Mouse (Mus musculus): Measurements from ENCODE around the gene Rps3. TPM values are rescaled to one million over a fixed set of nuclear protein-coding genes. Genes with fewer than 3 reads are reported as not detected.
A peak's percentile ranks its signal among the peaks of the same experiment; 100 is the strongest.
"Not testable (repeated sequence)": the region's sequence is repeated elsewhere in the genome, so short reads cannot be mapped to it uniquely, and the experiment has no call there.

The Rps3 gene
- 100 to 1,000 TPM; 305 to 381 (median 333) TPM for total RNA-seq (2022)

DNA sequence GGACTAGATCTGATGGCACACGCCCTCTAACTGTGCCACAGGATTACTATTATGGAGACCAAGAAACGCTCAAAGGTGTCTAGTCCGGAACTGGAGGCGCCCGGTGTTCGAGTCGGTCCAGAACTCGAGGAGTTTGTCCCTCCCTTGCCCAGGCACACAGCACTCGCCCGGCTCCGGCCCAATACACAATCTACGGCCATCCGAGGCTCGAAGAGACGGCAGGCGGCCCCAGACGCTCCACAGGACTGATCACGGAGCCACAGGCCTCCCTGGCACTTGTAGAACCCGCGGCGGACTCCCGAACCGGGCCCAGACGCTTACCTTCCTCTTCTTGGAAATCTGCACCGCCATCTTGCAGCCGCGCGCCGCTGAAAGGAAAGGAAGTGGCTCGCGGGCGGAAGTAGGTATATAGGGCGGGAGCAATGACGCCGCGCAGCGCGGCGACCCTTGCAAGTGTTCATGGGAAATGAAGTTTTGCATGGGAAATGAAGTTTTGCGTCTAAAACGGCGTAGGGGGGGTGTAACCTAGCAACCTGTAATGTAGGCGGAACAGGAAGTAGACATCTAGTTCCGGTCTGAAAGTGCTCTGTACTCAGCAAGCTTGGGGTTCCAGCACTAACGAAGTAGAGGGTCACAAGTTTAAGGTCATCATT, at the start of gene Rps3:
Gene Rps3 (minus strand): TSS at position 468 of the 653 bp plus-strand sequence.
- peak; percentile 96 for DNase-seq (ENCODE audit: low spot score)

DNA sequence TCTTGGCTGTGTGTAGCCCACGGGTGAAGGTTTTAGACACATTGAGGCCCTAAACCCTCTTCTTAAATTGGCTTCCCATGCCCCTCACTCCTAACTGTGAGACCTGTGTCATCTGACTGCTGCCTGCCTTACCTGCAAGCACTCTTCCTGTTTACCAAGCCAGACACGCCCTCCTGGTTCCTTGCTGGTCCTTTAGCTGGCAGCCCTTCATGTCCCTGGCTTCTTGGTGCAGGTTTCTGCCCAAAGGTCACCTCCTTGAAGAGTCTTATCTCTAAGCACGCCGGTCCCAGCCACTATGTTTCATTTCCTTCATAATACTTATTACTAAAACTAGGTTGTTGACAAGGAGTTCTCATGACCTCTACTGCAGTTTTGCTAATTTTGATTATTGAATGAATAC, 49.0 kb upstream of the Rps3 start:
- DNase-seq (ENCODE audit: low spot score), result no peak

DNA sequence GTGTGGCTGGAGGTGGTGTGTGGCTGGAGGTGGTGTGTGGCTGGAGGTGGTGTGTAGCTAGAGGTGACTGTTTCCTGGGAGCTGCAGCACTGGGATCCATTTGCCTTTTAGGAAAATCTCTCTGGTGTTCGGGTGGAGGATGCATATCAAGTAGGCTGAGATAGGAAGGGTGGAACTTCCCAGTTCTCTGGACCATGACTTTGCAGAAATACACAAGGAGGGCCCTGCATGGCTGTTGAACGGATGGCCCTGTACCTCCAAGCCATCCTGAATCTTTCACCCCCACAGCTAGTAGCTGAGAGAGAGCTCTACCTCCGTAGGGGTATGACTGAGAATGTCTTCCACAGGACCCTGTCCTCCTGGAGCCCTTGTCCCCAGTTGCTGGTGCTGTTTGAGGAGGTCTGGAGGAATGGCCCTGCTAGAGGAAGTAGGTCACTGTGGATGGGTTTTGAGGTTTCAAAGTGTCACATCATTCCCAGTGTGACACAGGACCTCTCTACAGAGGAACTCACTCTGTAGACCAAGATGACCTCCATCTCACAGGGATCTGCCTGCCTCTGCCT, 48.0 kb upstream of the Rps3 start:
- no peak for DNase-seq (ENCODE audit: low spot score)

DNA sequence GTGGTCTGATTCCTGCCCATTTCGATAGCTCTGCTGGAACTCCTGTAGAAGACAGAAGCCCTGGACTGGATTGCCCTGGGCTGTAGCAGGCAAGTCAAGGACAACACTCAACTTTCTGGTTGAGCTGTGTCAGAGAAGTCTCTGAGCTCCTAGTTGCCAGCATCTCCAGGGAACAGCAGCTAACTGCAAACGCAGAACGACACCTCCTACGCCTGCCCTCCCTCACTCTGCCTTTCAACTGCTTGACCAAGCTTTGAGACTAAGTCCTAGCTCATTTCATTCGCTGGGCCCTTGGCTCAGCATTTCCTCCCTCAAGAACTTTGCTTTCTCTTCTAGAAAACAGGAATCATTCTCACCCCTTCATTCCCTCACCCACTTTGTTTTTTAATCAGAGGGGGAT, 45.9 kb upstream of the Rps3 start:
- DNase-seq (ENCODE audit: low spot score), result no peak

DNA sequence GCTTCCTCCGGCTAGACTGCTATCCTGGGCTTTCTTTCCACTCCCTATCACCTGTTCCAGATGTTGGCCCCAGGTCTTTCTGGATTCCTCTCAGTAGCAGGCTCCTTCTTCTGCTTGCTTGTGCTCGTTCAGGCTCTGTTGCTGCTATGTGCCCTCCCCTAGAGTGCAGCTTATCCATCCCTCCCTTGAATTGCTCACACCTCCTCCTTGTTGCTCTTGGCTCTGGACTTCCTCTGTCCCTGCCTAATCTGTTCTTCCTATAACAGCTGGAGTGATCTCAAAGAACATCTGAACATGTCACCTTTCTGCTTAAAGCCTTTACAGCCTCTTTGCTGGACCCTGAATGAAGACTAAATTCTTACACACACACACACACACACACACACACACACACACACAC, 45.0 kb upstream of the Rps3 start:
- DNase-seq (ENCODE audit: low spot score), result no peak

DNA sequence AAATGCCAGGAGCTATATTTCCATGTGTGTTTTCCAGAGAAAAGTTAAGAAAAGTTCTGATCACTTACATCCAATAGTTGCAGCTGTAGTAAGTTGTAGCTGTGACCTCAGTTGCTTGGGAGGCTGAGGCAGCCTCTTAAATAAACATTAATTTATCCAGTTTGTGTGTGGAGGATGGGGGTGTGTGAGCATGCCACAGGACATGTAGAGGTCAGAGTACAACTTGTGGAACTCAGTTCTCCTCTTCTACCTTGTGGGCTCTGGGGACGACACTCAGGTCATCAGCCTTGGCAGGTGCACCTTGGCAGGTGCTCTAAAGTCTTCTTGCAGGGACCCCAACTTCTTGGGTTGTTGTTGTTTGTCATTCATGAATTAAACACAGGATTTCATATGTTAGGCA, 40.3 kb upstream of the Rps3 start:
- DNase-seq (ENCODE audit: low spot score), result no peak

DNA sequence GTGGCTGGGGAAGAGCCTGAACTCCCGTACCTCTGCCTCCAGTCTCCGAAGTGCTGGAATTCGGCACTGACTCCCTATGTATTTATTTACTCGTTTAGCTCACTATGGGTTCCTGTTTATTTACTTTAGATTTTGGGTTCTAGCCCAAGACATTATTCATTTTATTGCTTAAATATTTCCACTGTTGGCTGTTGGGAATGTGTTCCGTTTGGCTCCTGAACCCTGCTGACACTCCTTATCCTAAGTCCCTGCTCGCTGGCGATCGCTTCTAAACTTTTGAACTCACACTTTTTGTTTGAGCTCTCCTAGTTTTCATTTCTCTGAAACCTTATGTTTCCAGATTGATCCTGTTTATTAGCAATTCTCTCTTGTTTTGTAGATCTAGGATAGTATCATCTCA, 39.6 kb upstream of the Rps3 start:
- DNase-seq (ENCODE audit: low spot score), result no peak

DNA sequence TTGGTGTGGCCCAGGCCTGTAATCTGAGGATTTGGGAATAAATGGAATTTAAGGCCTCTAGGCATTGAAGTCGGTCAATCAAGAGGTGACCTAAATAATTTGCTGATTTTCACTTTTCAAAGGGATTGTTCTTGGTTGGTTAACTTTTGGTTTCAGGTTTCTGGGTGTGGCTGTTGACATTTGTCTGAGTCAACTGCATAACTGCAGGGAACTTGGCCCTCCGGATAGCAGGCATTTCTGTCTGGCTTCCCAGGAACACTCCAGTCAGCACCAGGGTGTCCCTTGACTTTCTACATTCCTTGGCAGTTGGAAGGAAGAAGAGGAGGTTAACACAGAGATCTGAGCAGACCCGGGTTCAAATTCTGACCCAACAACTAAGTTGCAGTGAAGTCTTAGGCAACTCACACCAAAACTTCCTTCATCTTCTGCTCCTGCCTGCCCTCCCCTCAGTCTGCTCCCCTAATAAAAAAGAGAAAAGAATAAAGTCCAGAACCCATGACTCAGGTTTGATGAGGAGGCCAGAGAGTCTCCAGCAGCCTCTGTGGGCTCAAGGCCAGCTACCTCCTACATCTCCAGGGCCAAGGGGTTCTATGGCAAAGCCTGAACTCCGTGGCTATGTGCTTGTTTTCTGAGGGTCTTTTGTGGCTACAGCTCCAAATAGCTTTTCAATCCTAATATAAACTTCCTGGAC, 35.6 kb upstream of the Rps3 start:
- no peak for DNase-seq (ENCODE audit: low spot score)

DNA sequence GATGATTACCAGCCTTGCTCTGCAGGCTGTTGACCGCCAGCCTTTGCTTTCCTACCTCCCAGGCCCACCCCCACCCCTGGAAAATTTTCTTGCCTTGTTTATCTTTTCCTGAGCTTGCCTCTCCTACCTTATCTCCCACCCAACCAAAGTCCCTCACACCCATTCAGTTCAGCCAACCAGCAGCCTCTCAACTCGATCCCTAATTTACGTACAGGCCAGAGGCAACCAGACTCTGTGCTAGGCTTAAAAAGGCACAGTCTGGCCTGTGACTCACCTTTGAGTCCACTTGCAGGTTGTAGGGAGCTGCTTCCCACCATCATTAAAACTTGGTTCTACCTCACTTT, 33.2 kb upstream of the Rps3 start:
- no peak for DNase-seq (ENCODE audit: low spot score)

DNA sequence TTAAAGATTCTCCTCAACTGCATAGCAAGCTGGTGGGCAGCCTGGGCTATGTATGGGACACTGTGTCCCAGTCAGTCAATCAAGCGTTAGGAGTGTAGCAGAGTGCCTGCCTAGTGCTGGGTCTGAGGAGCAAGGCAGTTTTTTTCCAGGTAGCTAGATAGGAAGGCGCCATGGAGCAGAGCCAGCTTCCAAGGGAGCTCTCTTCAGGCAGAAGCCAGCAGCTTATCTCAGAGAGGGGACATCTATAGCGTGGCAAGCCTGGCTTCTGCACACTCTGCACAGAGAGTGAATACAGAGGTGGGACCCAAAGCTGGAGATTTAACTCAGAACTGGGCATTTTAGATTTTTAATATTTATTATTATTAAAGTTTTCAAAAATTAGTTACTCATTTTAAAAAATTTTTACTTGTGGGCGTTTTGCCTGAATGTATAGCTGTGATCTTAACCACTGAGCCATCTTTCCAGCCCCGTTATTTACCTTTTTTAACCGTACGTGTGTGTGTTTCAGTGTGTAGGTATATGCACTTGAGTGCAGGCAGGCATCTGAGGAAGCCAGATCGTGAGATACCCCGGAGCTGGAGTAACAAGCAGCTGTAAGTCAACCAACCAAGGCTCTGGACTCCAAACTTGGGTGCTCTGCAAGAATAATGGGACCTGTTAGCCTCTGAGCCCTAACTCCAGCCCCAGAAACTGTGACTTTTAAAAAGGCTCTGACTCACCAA, 32.7 kb upstream of the Rps3 start:
- DNase-seq (ENCODE audit: low spot score), result no peak

DNA sequence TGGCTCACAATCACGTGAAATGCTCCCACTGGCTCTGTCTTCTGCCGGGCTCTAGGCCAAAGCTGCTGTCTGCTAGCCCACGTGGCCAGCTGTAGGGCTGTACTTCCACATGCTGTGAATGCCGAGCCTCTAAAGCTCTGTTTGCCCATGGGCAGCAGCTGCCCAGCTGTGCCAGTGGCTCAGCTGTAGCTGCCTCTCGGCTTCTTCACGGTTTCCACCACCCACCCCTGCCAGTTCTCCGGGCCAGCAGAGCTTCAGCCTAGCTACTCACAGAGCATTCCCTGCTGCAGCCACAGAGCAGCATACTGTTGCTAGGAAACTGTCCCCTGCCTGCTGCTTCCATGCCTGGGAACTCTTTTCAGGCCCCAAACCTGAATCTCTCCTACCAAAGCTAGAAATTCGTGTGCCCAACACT, 26.6 kb upstream of the Rps3 start:
- peak; percentile 48 for DNase-seq (ENCODE audit: low spot score)

DNA sequence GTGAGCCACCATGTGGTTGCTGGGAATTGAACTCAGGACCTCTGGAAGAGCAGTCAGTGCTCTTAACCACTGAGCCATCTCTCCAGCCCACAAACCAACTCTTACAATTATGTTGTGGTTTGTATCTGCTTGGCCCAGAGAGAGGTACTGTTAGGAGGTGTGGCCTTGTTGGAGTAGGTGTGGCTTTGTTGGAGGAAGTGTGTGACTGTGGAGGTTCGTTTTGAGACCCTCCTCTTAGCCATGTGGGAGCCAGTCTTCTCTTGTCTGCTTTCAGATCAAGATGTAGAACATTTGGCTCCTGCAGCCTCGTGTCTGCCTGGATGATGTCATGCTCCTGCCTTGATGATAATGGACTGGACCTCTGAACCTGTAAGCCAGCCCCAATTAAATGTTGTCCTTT, 24.6 kb upstream of the Rps3 start:
- DNase-seq (ENCODE audit: low spot score), result not testable (repeated sequence)

DNA sequence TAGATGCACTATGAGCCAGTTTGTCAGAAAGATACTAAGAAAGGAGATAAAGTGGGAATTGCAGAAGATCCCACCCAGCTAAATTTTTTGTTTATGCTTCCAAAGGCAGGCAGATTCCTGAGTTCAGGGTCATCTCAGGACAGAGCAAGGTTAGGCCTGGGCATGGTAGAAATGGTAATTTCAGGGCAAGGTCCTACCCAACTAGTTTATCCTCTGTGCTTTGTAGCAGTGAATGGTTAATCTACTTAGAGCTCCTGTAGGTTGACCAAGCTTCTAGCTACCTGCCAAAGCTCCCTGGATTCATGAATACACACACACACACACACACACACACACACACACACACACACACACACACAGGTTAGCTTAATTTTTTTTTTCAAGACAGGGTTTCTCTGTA, 21.0 kb upstream of the Rps3 start:
- DNase-seq (ENCODE audit: low spot score), result no peak

DNA sequence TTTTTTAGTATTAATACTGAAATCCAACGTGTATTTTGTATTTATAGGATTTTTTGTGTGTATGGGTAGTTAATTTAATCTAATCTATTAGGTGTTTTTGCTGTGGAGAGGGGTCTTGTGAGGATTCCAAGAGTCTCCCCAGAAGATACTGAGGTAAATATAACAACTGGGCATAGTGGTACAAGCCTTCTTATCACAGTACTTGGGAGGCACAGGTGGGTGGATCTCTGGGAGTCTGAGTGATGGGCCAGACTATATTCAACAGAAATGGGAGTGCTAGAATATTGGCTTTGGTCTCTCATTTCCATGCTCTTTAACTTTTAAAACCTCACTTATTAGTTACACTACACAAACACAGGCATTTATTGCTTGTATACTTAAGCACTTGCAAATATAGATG, 17.6 kb upstream of the Rps3 start:
- DNase-seq (ENCODE audit: low spot score), result no peak

DNA sequence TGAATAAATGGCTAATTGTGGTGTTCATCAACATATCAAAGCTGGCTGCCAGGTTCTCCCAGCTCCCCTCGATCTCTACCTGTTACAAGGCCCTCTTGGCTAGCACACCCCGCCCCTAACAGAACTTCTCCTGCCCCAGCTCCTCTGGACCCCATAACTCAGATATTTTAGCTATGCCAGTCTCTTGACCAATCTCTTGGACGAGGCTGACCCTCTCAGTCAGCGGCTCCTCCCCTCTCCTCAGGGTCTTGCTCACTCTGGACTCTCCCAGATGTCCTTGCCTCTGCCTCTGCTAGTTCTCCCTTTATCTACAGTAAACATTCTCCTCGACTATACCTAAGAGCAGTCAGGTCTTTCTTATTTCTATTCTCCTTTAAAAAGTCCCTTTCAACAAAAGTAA, 17.1 kb upstream of the Rps3 start:
- no peak for DNase-seq (ENCODE audit: low spot score)

DNA sequence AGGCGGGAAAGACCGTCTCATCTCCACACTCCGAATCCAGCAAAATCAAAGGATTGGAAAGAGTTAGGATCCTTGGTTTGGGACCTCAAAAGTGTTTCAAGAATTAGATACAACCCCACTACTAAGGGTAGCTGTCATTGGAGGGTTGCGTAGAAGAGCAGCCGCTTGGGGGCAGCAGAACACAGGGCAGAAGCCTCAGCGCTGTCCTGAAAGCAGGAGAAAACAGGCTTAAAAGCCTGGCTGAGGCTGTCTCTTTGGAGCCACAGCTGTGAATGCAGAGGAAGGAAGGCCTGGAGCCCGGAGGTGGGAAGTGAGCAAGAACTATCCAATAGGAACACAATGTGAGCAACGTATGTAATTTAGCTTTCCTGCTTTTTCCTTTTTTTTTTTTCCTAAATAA, 16.7 kb upstream of the Rps3 start:
- peak; percentile 79 for DNase-seq (ENCODE audit: low spot score)

DNA sequence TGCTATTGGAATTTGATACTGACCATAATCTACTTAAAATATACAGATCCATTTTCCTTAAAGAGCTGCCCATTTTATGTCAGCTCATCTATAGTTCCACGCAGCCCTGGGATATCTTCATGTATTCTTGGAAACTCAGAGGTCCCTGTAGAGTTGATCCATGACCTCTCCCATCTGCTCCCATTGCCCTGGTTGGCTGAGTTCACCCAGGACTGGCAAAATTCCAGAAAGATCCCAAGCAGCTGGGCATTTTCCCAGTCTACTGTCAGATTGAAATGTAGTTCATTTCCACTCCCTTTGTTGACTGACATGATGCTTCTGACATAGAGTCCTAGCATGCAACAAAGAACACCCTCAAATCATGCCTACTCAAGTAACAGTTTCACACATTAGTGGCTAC, 15.6 kb upstream of the Rps3 start:
- DNase-seq (ENCODE audit: low spot score), result no peak

DNA sequence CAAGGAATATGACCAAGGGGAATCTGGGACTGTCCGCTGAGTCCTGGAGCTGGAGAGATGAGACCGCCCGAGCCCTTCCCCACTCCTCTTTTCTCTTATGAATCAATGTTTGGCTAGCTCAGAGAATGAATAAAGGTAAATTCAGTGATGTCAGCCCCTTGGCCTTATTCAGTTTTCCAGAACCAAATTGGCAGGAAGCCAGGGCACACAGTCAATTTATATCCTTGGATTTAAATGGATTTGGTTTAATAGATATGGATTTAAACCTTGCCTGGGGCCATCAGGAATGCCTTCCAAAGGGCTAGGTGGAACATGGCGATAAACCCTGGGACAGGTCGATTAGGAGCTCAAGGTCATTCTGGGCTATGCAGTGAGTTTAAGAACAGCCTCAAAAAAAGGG, 6.2 kb upstream of the Rps3 start:
- DNase-seq (ENCODE audit: low spot score), result no peak

DNA sequence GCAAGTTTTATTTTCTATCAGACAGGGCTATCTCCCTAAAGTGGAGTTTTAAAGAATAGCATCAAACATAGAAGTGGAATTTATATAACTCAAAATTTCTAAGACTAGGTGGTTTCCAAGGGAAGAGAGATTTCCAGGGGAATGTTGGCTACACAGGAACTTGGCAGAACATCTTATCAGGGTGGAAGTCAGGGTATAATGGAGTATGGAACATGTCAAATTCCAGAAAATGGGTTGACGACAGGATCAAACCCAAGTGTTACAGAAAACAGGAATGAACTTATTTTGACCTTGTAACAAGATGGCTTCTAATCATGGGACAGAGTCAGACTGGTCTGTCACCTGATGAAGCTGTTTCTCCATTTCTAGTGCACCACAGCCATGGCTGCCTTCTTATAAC, 1.1 kb upstream of the Rps3 start:
- no peak for DNase-seq (ENCODE audit: low spot score)

DNA sequence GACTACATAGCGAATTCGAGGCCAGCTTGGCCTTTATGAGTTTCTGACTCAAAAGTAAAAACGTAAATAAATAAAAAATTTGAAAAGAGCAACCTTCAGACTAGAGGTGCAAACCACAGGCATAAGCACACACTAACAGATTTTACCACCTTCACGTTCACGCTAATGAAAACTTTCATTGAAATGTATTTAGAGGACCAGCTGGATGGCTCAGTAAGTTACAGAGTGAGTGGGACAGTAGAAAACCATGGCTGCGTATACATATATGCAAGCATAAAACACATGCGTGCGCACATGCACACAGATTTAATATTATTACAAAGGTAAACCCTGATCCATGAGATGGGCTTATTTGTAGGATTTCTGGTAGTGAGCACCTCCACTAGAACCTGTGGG, 384 bp upstream of the Rps3 start:
- no peak for DNase-seq (ENCODE audit: low spot score)

DNA sequence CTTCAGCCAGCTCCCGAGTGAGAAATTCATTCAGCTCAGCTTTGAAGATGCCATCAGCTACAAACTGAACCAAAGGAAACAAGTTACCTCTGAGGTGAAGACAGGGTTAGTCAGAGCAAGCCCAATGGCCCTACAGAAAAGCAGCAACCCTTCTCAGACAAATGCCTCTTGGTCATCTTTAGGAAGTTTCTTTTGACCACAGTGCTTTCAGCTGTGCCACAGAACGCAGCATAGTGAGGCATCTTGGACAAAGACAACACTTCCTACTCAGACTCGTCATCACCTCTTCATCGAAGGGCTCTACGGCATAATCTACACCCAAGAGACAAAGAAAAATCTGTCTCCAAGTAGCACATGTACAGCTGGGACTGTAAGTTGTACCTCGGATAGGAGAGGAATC, 901 bp downstream of the Rps3 start:
- DNase-seq (ENCODE audit: low spot score), result no peak

DNA sequence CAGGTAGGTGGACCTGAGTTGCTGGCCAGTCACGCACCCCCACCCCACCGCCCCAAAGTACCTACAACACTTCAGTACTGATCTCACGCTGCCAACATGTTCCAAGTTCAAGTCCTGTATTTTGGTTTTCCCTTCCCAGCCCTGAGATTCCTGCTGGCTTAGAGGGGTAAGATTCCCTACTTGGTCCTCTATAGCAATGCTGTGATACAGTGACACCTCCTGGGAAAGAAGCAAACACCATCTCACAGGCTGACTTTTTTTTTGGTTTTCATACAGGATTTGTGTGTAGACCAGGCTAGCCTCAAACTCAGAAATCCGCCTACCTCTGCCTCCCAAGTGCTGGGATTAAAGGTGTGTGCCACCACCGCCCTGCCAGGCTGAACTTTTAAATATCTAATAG, 6.3 kb downstream of the Rps3 start:
- no peak for DNase-seq (ENCODE audit: low spot score)

DNA sequence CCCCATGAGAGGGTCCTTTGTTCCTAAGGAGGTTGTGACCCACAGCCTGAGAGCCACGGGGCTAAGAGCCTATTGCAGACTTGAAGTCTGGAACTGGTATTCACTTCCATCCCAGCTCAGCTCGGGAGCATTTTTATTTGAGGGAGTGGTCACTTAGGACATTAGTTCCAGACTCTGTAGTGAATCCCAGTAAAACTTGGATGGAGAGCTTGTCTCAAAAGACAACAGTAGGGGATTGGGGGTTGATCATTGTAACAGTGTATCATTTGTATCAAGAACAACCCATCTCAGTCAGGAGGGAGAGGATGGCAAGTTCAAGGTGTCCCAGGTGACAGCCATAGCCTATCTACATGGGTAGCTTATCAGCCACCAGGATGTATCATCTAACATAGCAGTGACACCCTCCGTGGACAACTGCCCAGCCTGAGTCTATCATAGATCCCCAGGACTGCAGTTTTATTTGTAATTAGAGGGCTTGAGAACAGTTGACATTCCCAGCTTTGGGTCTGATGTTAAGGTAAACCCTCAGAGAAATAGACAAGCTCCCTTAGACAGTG, 6.9 kb downstream of the Rps3 start:
- no peak for DNase-seq (ENCODE audit: low spot score)

Data from heart, adult 8-10 months (tissue).